Mouse (Mus musculus): ENCODE results near the gene Agpat3. TPM values are rescaled to one million over a fixed set of nuclear protein-coding genes. Genes with fewer than 3 reads are reported as not detected.

Gene Agpat3
- total RNA-seq, 2 experiments from 2014 or later = 204 to 227 TPM

GRCm38 (mm10) chr10:78304996-78305395 lies 47.3 kb downstream of the Agpat3 start:
- no peak for DNase-seq (ENCODE audit: low spot score)
- intact Hi-C loops (cut with DNase I) = no loop called here

- DNase-seq (ENCODE audit: low spot score) = no peak
- intact Hi-C loops (cut with DNase I) = no loop called here
Measured at GRCm38 (mm10) chr10:78303675-78304074, 48.6 kb downstream of the Agpat3 start.

GRCm38 (mm10) chr10:78300061-78300460 lies 52.2 kb downstream of the Agpat3 start:
- DNase-seq (ENCODE audit: low spot score) = no peak
- intact Hi-C loops (cut with DNase I) = no loop called here

GRCm38 (mm10) chr10:78298651-78299644 lies 53.3 kb downstream of the Agpat3 start:
- intact Hi-C loops (cut with DNase I) = no loop called here
- no peak for DNase-seq (ENCODE audit: low spot score)

- intact Hi-C loops (cut with DNase I) = no loop called here
- peak; percentile 65 for DNase-seq (ENCODE audit: low spot score)
Measured at GRCm38 (mm10) chr10:78297576-78298484, 54.5 kb downstream of the Agpat3 start.

- intact Hi-C loops (cut with DNase I) = no loop called here
- DNase-seq (ENCODE audit: low spot score) = no peak
Measured at GRCm38 (mm10) chr10:78296980-78297379, 55.3 kb downstream of the Agpat3 start.

- intact Hi-C loops (cut with DNase I) = no loop called here
- no peak for DNase-seq (ENCODE audit: low spot score)
Measured at GRCm38 (mm10) chr10:78296371-78296770, 55.9 kb downstream of the Agpat3 start.

GRCm38 (mm10) chr10:78293576-78293975 lies 58.7 kb downstream of the Agpat3 start:
- intact Hi-C loops (cut with DNase I) = no loop called here
- no peak for DNase-seq (ENCODE audit: low spot score)

- intact Hi-C loops (cut with DNase I) = no loop called here
- no peak for DNase-seq (ENCODE audit: low spot score)
Measured at GRCm38 (mm10) chr10:78292381-78292780, 59.9 kb downstream of the Agpat3 start.

GRCm38 (mm10) chr10:78290730-78291535 lies 61.4 kb downstream of the Agpat3 start:
- no peak for DNase-seq (ENCODE audit: low spot score)
- intact Hi-C loops (cut with DNase I) = no loop called here

GRCm38 (mm10) chr10:78288896-78289295 lies 63.4 kb downstream of the Agpat3 start:
- DNase-seq (ENCODE audit: low spot score) = no peak

GRCm38 (mm10) chr10:78288135-78288534 lies 64.2 kb downstream of the Agpat3 start:
- intact Hi-C loops (cut with DNase I) = no loop called here

More at GRCm38 (mm10) chr10:78288896-78289295, 63.4 kb downstream of the Agpat3 start:
- intact Hi-C loops (cut with DNase I) = no loop called here

GRCm38 (mm10) chr10:78287465-78288132 lies 64.7 kb downstream of the Agpat3 start:
- intact Hi-C loops (cut with DNase I) = no loop called here

More at GRCm38 (mm10) chr10:78288135-78288534, 64.2 kb downstream of the Agpat3 start:
- DNase-seq (ENCODE audit: low spot score) = no peak

GRCm38 (mm10) chr10:78285959-78286358 lies 66.3 kb downstream of the Agpat3 start:
- intact Hi-C loops (cut with DNase I) = no loop called here
- no peak for DNase-seq (ENCODE audit: low spot score)

More at GRCm38 (mm10) chr10:78287465-78288132, 64.7 kb downstream of the Agpat3 start:
- no peak for DNase-seq (ENCODE audit: low spot score)

- no peak for DNase-seq (ENCODE audit: low spot score)
- intact Hi-C loops (cut with DNase I) = no loop called here
Measured at GRCm38 (mm10) chr10:78285409-78285808, 66.9 kb downstream of the Agpat3 start.

GRCm38 (mm10) chr10:78284812-78285211 lies 67.5 kb downstream of the Agpat3 start:
- DNase-seq (ENCODE audit: low spot score) = no peak
- intact Hi-C loops (cut with DNase I) = loop anchor here (5.0 kb wide), 1 partner anchor 37 kb away; no protein-coding TSS in a partner anchor

- DNase-seq (ENCODE audit: low spot score) = no peak
- intact Hi-C loops (cut with DNase I) = loop anchor here (5.0 kb wide), 1 partner anchor 40 kb away; no protein-coding TSS in a partner anchor
Measured at GRCm38 (mm10) chr10:78282411-78282810, 69.9 kb downstream of the Agpat3 start.

- intact Hi-C loops (cut with DNase I) = loop anchor here (5.0 kb wide), 1 partner anchor 42 kb away; no protein-coding TSS in a partner anchor
- DNase-seq (ENCODE audit: low spot score) = no peak
Measured at GRCm38 (mm10) chr10:78280486-78280885, 71.8 kb downstream of the Agpat3 start.

- DNase-seq (ENCODE audit: low spot score) = no peak
- intact Hi-C loops (cut with DNase I) = loop anchor here (1.0 kb wide), 1 partner anchor 113 kb away; no protein-coding TSS in a partner anchor
Measured at GRCm38 (mm10) chr10:78279210-78279609, 73.1 kb downstream of the Agpat3 start.

All from heart, postnatal 25 days (tissue).